Mouse (Mus musculus) right cerebral cortex, postnatal 25 days (tissue): ENCODE data around the gene Tspan1.

Source experiments
- DNase-seq: peaks from one replicate; pipeline ENCODE4 v3.0.0; 2022

Tspan1 gene

GRCm38 (mm10) chr4:116167404-116167803, at the start of gene Tspan1:
Tspan1 (minus strand) TSS chr4:116167601.
- no peak for DNase-seq

GRCm38 (mm10) chr4:116217046-116217445, 49.6 kb upstream of the Tspan1 start:
- DNase-seq, result no peak

- DNase-seq, result no peak
Measured at GRCm38 (mm10) chr4:116215895-116216605, 48.6 kb upstream of the Tspan1 start.

GRCm38 (mm10) chr4:116208891-116209290, 41.5 kb upstream of the Tspan1 start:
- DNase-seq, result no peak

- DNase-seq, result no peak
Measured at GRCm38 (mm10) chr4:116206531-116206930, 39.1 kb upstream of the Tspan1 start.

DNA sequence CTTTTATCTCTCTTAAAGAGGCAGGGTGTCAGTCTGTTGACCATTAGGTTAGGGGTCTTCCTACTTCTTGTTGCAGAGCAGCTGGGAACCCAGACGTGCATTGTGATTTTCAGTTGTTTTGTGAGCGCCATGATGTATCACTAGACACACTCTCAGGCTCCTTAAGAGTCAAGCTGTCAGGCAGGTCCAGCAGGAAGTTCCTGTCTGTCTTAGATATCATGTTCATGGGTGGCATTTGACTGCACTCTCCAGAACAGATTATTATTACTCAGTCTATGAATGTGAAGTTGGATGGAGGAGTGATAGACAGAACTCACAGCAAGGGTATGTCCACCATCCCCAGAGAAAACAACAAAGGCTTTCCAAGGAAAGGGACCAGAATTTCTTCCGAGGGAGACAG, 37.0 kb upstream of the Tspan1 start:
- no peak for DNase-seq

- no peak for DNase-seq
Measured at GRCm38 (mm10) chr4:116198422-116198821, 31.0 kb upstream of the Tspan1 start.

DNA sequence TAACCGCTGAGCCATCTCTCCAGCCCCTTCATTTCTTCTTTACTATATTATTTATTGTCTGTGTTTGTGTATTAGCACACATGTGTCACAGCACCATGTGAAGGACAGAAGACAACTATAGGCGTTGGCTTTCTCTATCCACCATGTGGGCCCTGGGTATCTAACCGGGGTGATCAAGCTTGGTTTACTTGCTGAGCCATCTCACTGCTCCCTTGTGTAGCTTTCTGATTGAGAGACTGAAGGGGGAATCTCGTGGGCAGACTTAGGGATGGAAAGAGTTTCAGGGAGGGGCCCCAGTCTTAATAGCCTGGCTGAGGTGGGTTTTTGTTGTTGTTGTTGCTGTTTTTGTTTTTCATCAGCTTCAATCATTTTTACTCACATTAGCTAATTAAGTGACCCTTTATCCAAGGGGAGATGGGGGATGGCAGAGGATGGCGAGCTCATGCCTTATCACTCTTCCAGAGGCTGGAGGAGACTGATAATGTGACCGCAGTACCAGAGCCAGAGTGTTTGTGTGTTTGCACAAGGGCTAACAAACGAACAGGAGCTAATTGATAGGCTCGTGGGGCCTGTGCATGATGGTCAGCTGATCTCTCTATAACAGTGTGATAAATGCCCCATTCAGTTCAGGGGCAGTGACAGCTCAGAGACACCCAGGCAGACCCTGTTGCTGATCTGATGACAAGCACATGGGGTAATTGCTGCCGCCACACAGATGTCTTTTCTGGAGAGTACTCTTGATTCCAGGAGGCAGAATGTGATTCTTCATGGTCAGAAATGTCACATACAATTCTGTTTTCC, 26.4 kb upstream of the Tspan1 start:
- no peak for DNase-seq

GRCm38 (mm10) chr4:116192286-116192835, 25.0 kb upstream of the Tspan1 start:
- DNase-seq, result no peak

- no peak for DNase-seq
Measured at GRCm38 (mm10) chr4:116185083-116185482, 17.7 kb upstream of the Tspan1 start.

- peak; percentile 53 for DNase-seq
Measured at GRCm38 (mm10) chr4:116182745-116183144, 15.3 kb upstream of the Tspan1 start.

DNA sequence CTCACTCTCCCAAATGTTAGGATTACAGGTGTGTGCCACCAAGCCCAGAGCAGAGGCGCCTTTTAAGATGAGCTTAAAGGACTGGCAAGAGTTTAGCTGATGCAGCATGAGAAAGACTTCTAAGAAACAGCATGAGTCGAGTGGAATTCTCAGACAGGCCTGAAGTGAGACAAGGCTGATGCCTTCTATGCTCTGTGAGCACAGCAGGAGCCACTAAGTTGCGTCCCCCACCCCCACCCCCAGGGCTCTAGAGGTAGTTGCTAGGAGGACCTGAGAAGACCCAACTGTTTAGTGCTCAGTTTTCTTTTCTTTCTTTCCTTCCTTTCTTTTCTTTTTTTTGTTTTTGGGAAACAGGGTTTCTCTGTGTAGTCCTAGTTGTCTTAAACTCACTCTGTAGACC, 14.7 kb upstream of the Tspan1 start:
- DNase-seq, result no peak

DNA sequence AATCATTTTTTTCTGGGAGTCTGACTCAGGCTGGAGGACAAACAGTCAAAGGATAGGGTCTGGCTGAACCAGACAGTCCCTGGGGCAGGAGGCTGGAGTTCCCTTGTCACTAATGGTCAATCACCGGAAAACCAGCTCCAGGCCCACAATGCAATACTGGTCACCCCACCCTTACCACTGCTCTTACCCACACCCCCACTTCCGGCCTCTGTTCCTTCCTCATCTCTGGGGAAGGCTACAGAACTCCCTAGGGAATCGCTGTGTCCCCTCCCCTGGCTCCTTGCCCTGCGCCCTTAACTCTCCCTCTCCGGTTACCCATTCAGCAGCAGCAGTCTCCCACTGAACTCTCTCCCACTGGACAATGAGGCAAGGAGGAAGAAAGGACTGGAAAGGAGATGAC, 9.7 kb upstream of the Tspan1 start:
- no peak for DNase-seq

GRCm38 (mm10) chr4:116176543-116176988, 9.2 kb upstream of the Tspan1 start:
- DNase-seq, result peak; percentile 82

DNA sequence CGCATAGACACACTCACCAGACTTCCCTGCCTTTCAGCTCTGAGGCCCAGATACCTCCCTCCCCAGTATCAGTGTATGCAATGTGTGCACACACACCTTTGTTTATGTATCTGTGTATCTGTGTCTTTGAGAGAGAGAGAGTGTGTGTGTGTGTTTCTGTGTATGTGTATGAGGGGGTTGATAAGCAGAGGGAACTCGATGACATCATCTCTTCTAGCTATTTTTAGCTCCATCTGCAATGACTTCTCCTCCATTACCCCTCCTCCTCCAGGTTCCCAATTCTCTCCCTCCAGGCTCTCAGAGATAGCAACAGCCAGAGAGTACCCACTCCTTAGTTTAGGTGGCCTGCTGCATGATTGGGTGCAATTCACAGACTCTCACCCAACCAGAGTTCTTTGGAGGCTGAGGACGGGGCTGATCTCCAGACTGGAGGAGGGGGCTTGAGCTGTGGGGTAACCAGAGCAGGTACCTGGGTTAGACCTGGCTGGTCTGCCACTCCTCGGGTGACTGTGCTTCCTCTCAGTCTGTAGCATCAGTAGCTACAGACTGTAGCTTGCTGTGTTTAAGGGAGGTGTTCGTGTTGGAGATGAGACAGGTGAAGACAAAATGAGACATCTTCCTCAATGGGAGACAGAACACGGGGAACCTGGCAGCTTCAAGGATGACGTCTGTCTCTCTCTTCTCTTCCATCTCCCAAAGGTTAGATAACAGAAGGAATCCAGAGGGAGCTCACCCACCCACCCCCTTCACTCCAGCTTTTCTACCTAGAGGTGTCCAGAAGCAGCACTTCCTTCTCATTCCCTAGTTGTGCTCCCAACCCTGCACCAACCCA, 8.5 kb upstream of the Tspan1 start:
- peak; percentile 70 for DNase-seq

GRCm38 (mm10) chr4:116175136-116175535, 7.7 kb upstream of the Tspan1 start:
- no peak for DNase-seq

- no peak for DNase-seq
Measured at GRCm38 (mm10) chr4:116174466-116175116, 7.2 kb upstream of the Tspan1 start.

- DNase-seq, result no peak
Measured at GRCm38 (mm10) chr4:116173752-116174151, 6.4 kb upstream of the Tspan1 start.

DNA sequence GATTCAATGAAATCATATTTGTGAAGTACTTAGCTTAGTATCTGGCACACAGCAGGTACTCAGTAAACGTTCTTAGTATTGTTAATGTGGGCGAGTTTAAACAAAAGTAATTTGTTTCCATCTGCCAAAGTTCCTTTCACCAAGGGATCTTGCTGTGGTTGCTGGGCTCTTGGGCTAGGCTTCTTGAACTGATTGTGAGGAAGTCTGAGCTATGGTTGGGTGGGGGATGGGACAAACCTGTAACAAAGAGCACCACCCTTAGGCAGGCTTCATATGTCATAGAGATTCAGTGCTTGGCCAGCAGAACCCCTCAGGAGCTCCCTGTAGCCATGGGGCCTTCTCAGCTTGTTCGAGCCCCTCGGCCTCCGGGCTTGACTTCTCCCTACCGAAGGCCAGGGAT, 5.7 kb upstream of the Tspan1 start, which contains the start of the genes 1700042G07Rik and Gm49337:
TSS of gene 1700042G07Rik (plus strand) at position 301 of the 400 bp plus-strand sequence.
TSS of gene Gm49337 (plus strand) at position 313 of the 400 bp plus-strand sequence.
- DNase-seq, result no peak

GRCm38 (mm10) chr4:116169353-116169672, 1.9 kb upstream of the Tspan1 start:
- no peak for DNase-seq

DNA sequence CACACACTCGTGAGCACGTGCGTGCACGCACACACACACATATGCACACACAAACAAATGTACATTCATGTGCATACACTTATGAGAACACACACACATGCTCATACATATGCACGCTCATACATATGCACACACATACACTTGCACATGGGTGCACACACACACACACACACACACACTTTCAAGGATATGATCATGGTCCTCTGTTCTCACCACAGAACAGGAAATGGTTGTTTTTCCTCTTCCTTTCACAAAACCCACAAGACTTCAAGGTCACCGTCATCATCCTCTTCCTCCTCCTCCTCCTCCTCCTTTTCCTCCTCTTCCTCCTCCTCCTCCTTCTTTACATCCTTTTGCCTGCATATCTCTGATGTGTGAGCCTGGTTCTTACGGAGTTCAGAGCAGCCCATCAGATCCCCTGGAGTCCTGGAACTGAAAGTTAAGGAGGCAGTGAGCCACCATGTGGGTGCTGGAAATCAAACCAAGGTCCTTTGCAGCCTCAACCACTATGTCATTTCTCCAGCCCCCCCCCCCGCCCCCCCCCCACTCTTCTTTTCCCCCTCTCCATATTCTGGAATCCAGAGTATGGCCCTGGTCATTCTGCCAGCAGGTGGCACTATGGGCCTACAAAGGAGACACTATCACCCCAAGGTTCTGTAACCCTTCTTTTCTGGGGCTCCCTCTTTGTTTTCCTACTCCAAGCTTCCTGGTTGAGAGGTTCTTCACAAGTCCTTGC, 1.4 kb upstream of the Tspan1 start:
- DNase-seq, result peak; percentile 63
